8 mouse cellular contexts compared by ENCODE assay signal in the genomic region with DNA sequence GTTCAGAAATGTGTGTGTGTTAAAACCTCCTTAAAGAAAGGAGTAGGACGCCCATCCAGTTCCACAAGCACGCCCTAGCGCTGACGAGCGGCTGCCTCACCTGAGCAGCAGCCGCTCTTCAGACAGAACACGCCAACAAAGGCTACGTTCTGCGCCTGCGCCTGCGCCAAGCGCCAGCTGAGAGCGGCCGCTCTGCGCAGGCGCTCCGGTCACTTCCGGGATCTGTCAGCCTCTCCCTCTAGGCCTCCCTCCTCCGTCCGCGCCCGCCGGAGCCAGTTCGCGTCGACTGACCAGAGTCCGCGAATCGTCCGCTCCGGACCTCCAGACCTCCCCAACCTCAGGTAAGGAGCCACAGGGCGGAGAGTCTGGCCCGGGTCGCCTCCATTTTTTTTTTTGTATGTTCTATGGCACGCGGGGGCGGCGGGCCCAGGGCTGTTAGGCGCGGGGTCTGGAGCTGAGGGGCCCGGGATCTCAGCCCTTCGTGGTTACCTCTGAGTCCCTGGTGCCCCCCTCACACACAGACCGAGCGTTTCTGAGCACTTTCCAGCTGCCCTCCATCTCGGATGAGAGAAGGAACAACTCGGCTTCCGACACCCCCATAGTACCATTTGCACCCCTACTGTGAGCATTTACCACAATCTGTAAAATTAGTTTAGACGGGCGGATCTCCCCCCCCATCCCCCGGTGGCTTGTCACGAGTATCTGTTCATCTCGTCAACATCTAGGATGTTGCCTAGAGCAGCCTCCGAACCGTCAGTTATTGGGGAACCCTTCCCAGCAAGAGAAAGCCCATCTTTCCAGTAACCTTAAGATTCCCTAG. TPM values are rescaled to one million over a fixed set of nuclear protein-coding genes. Genes with fewer than 3 reads are reported as not detected.
DNase-seq lines count a peak whose midpoint lies in the region; ATAC-seq and TF ChIP-seq lines count a peak whose summit lies in the region.

A gene (plus strand): TSS at position 199 of the 820 bp plus-strand sequence.
A gene (minus strand): TSS at position 399 of the 820 bp plus-strand sequence.

- H3K9me3 ChIP-seq in embryonic facial prominence, embryonic 14.5 days (ENCODE audit: control insufficient read depth, low read length) = no peaks in the 10 kb centered on the region
- no peaks in the 10 kb centered on the region for H3K9me3 ChIP-seq in limb, embryonic 14.5 days (ENCODE audit: control insufficient read depth, low read length)
- H3K9me3 ChIP-seq in midbrain, postnatal 0 days (ENCODE audit: low read length) = no peaks in the 10 kb centered on the region

- peak within 1 kb of the TSS; percentile 92 for H3K4me3 ChIP-seq in embryonic facial prominence, embryonic 14.5 days (ENCODE audit: low read depth, low read length)
- H3K4me3 ChIP-seq in limb, embryonic 14.5 days (replicated peaks; ENCODE audit: low read length) = peak within 1 kb of the TSS; percentile 93
- H3K4me3 ChIP-seq in midbrain, postnatal 0 days (ENCODE audit: low read depth, low read length) = peak within 1 kb of the TSS; percentile 93

- H3K4me1 ChIP-seq in embryonic facial prominence, embryonic 14.5 days (ENCODE audit: control insufficient read depth, insufficient read depth, low read length) = peaks cover 6% of the 10 kb centered on the region; the same call in 1 of the 2 replicates
- H3K4me1 ChIP-seq in limb, embryonic 14.5 days (ENCODE audit: control insufficient read depth, insufficient read depth, low read length) = peaks cover 7% of the 10 kb centered on the region
- H3K4me1 ChIP-seq in midbrain, postnatal 0 days (ENCODE audit: insufficient read depth, low read length) = peaks cover 7% of the 10 kb centered on the region; the same call in 1 of the 2 replicates

- peaks cover 10% of the 10 kb centered on the region; the same call in 1 of the 2 replicates for H3K36me3 ChIP-seq in embryonic facial prominence, embryonic 14.5 days (ENCODE audit: control insufficient read depth, insufficient read depth, low read length)
- H3K36me3 ChIP-seq in limb, embryonic 14.5 days (ENCODE audit: control insufficient read depth, insufficient read depth, low read length) = 0 out of 2 replicates have a peak, but pooled peaks cover 11% of the 10 kb centered on the region
- H3K36me3 ChIP-seq in midbrain, postnatal 0 days (ENCODE audit: insufficient read depth, low read length) = no peaks in the 10 kb centered on the region

- H3K27ac ChIP-seq in embryonic facial prominence, embryonic 14.5 days (replicated peaks; ENCODE audit: low read depth, low read length) = peak within 1 kb of the TSS; percentile 72
- peak within 1 kb of the TSS; percentile 77; the same call in 1 of the 2 replicates for H3K27ac ChIP-seq in limb, embryonic 14.5 days (replicated peaks; ENCODE audit: low read depth, low read length)
- peak within 1 kb of the TSS; percentile 73 for H3K27ac ChIP-seq in midbrain, postnatal 0 days (ENCODE audit: low read depth, low read length)

- peak; percentile 90; the same call in 1 of the 2 replicates for TF ChIP-seq POLR2A in limb, embryonic 14.5 days (IDR thresholded peaks at IDR 0.05; ENCODE audit: borderline replicate concordance, extremely low read depth, insufficient read depth, insufficient read length)

- peak; percentile 99 for ATAC-seq in embryonic facial prominence, embryonic 14.5 days (ENCODE audit: low read depth)
- peak; percentile 96 for ATAC-seq in limb, embryonic 14.5 days (ENCODE audit: low FRiP score, low read depth)
- ATAC-seq in midbrain, postnatal 0 days (ENCODE audit: low FRiP score) = peak; percentile 94

- peak within 1 kb of the TSS; percentile 96 for H3K9ac ChIP-seq in embryonic facial prominence, embryonic 14.5 days (ENCODE audit: low read depth, low read length)
- peak within 1 kb of the TSS; percentile 88 for H3K9ac ChIP-seq in limb, embryonic 14.5 days (ENCODE audit: low read depth, low read length, severe bottlenecking)
- H3K9ac ChIP-seq in midbrain, postnatal 0 days (replicated peaks; ENCODE audit: low read length, poor library complexity, severe bottlenecking) = peak within 1 kb of the TSS; percentile 89

- no peak for TF ChIP-seq CTCF in midbrain, postnatal 0 days (IDR thresholded peaks at IDR 0.05)

- H3K27me3 ChIP-seq in embryonic facial prominence, embryonic 14.5 days (replicated peaks; ENCODE audit: control insufficient read depth, insufficient read depth, low read length) = no peaks in the 10 kb centered on the region
- H3K27me3 ChIP-seq in limb, embryonic 14.5 days (ENCODE audit: control insufficient read depth, insufficient read depth, low read length) = no peaks in the 10 kb centered on the region
- no peaks in the 10 kb centered on the region for H3K27me3 ChIP-seq in midbrain, postnatal 0 days (ENCODE audit: insufficient read depth, low read length)

- peak within 1 kb of the TSS; percentile 83 for H3K4me2 ChIP-seq in embryonic facial prominence, embryonic 14.5 days (ENCODE audit: low read depth, low read length)
- peak within 1 kb of the TSS; percentile 75 for H3K4me2 ChIP-seq in limb, embryonic 14.5 days (replicated peaks; ENCODE audit: low read depth, low read length, severe bottlenecking)
- peak within 1 kb of the TSS; percentile 91 for H3K4me2 ChIP-seq in midbrain, postnatal 0 days (ENCODE audit: low read depth, low read length, poor library complexity, severe bottlenecking)

- peak; percentile 99 for DNase-seq in 3T3-L1 (ENCODE audit: low read depth, low spot score)
- DNase-seq in adrenal gland, postnatal 4 days (ENCODE audit: low spot score in 2 of 2) = peak; percentile 86 to 88
- DNase-seq in embryonic facial prominence, embryonic 14.5 days (ENCODE audit: low spot score) = peak; percentile 96
- DNase-seq in heart, adult 8-10 months (ENCODE audit: low spot score) = peak; percentile 88
- DNase-seq in kidney, adult 9 months = peak; percentile 95
- DNase-seq in limb, embryonic 14.5 days (ENCODE audit: low spot score) = peak; percentile 96
- DNase-seq in midbrain, postnatal 0 days (ENCODE audit: low spot score) = peak; percentile 97
- peak; percentile 84 to 90 for DNase-seq in spleen, postnatal 14 days (ENCODE audit: low spot score in 2 of 2)

- WGBS in embryonic facial prominence, embryonic 14.5 days = 1% methylated on average over 28 of the region's 54 CpGs
- WGBS in limb, embryonic 14.5 days = under 1% methylated on average over 53 of the region's 54 CpGs
- WGBS in midbrain, postnatal 0 days = under 1% methylated on average over 54 of the region's 54 CpGs

RNA-seq across cellular contexts. Expression of the first gene that starts in this region (rescaled TPM):
- 100 to 1,000 TPM; 114 to 121 TPM for total RNA-seq in adrenal gland, postnatal 4 days (2021)
- polyA plus RNA-seq in embryonic facial prominence, embryonic 14.5 days (2014; fragmentation: Nextera tagmentation; extraction: Ambion mirVana) = 138 and 150 TPM in 2 replicates
- 10 to 100 TPM; 59.9 to 67.2 (median 63.8) TPM for total RNA-seq in heart, adult 8-10 months (2022)
- polyA plus RNA-seq in limb, embryonic 14.5 days (2012; rRNA removed) = 145 and 150 TPM in 2 replicates
- 142 and 147 TPM in 2 replicates for polyA plus RNA-seq in limb, embryonic 14.5 days (2014; fragmentation: Nextera tagmentation; extraction: Ambion mirVana)
- total RNA-seq in midbrain, postnatal 0 days (2014; rRNA removed) = 148 and 151 TPM in 2 replicates
- 238 and 244 TPM in 2 replicates for polyA plus RNA-seq in midbrain, postnatal 0 days (2015; fragmentation: Nextera tagmentation; extraction: Ambion mirVana)

RNA-seq across cellular contexts. Expression of the second gene that starts in this region (rescaled TPM):
- not detected for total RNA-seq in adrenal gland, postnatal 4 days (2021)
- not detected in 2 replicates for polyA plus RNA-seq in embryonic facial prominence, embryonic 14.5 days (2014; fragmentation: Nextera tagmentation; extraction: Ambion mirVana)
- not detected for total RNA-seq in heart, adult 8-10 months (2022)
- polyA plus RNA-seq in limb, embryonic 14.5 days (2012; rRNA removed) = not detected in 2 replicates
- polyA plus RNA-seq in limb, embryonic 14.5 days (2014; fragmentation: Nextera tagmentation; extraction: Ambion mirVana) = not detected in 2 replicates
- not detected in 2 replicates for total RNA-seq in midbrain, postnatal 0 days (2014; rRNA removed)
- polyA plus RNA-seq in midbrain, postnatal 0 days (2015; fragmentation: Nextera tagmentation; extraction: Ambion mirVana) = not detected in 2 replicates

Comparison
In these comparisons a context has a peak if more than half of its experiments do, and no peak if none do; other contexts are left out.
1. Peak in every context shown above with its lines: DNase-seq, ATAC-seq, H3K4me3 ChIP-seq and H3K27ac ChIP-seq.